Mouse (Mus musculus) layer of hippocampus, adult 18-20 months (tissue): ENCODE results near the gene Kcnip1. TPM values are rescaled to one million over a fixed set of nuclear protein-coding genes. Genes with fewer than 3 reads are reported as not detected.
A peak's percentile ranks its signal among the peaks of the same experiment; 100 is the strongest.

Experiments
- DNase-seq, 2 experiments: peaks; one replicate each; pipeline ENCODE4 v3.0.0; 2022; ENCODE audit warnings: low spot score in 2 of 2
- total RNA-seq, 2 experiments: library from RNA; stranded (reverse); gene quantifications; 2 replicates each; pipeline ENCODE4 v1.2.3; 2021

Kcnip1 gene
- total RNA-seq, 2 experiments from 2014 or later: 20.3 to 24.2 TPM

DNA sequence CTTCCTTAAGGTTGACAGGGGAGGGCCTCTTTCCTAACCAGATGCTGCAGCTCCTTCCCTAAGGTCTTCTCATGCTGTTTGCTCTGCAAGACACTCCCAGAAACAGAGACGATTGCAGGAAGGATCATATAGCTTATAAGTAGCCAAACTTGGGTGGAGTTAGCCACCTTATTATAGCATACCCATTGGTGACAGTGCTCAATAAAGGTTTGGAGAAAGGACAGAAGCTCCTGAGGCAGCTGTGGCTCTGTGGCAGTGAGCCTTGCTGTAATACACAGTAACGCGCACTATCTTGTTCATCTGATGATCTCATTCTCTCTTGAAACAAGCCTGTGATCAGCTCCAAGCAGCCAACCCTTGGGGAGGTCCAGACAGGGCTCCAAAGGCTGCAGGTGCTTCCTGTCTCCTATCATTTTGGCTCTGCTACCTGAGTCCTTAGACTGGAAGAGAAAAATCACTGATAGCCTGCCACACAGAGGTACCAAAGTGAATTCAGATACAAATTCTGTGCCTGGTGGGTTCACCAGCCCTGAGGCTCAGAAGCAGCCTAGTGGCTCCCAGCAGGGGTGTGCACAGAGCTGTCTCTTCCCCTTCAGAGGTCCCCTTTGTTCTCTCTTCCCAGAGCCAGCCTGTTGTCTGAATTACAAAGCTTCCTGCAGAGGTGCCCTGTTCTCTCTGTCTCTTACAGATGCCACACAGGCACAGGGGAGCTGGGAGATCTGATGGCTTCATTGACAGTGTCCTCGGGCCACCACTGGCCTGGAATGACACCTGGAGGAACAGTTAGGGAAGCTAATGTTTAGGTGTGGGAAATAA lies 84.4 kb downstream of the Kcnip1 start:
- no peak for DNase-seq

DNA sequence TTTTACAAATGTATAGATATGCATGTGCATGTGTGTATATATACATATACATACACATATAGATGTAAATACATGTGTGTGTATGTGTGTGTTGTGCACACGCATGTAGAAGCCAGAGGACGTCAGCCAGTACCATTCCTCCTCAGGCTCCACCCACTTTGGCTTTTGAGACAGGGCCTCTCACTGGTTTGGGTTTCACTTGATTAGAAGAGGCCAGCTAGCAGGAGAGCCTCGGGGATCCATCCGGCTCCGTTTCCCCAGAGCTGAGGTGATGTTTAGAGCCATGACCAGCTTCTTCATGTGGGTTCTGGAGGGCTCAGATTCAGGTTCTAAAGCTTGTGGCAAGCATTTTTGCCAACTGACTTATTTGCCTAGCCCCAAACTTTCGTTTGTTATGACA lies 89.5 kb downstream of the Kcnip1 start:
- DNase-seq: no peak

DNA sequence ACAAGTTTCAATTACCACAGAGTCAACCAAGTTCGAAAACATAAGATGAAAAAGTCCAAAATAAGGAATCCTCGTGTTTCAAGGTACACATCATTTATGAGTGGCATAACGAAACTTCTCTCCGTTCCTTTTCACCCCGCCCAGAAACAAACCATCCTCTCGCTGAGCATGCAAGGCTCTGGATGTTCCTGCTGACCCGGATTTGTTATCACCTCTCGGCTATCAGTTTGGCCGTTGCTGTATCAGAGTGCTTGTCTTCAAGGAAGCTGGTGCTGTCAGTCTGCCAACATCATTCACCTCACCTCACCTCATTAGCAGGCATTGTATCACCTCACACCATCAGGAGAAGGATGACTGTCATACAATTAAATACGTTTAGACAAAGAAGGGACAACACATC lies 90.6 kb downstream of the Kcnip1 start:
- DNase-seq: no peak

DNA sequence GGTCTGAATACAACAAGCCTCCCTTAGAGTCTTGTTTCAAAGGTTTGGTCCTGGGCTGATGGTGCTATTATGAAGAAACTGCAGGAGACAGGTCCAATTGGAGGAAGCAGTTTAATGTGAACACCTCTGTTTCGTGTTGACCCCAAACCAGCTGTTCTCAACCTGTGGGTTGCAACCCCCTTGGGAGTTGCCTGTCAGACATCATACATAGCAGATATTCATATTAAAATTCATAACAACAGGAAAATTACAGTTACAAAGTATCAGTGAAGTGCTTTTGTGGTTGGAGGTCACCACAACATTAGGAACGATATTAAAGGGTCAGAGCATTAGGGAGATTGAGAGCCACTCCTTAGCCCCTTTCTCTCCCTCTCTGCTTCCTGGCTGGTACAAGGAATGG lies 91.2 kb downstream of the Kcnip1 start:
- no peak for DNase-seq

DNA sequence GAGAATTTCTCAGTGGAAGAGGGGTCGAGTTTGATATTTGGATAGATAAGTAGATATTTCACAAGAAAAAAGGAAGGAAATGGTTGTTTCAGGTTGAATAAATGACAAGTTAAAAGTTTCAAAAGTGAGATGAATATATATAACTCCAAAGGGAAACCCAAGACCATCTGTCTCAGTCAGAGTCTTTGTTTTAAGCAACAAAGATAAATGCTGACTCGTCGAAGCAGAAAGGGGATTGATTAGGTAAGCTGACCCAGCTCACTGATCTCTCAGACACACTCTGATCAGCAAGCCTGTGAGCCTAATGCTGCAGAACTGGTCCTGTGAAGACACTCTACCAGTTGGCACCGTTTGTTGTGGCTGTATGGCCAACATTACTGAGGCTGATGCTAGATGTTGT lies 101.9 kb downstream of the Kcnip1 start:
- DNase-seq: no peak

DNA sequence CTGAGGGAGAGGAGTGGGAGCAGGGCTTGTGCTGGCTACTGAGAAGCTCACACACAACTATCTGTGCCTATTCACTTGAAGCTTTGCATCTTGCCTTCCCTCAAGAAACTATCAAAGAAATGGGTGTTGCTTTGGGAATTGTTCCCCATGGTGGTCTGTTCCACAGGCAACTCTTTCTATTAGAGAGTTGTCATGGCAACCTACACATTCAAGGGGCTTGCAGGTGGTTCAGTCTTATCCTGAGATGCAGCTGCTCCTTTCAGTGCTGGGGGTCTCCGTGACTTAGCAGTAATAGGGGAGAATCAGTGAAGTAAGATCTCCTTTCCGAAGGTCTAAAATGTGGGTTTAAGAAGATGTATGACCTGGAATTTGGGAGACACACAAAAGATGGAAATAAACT lies 102.6 kb downstream of the Kcnip1 start:
- no peak for DNase-seq

DNA sequence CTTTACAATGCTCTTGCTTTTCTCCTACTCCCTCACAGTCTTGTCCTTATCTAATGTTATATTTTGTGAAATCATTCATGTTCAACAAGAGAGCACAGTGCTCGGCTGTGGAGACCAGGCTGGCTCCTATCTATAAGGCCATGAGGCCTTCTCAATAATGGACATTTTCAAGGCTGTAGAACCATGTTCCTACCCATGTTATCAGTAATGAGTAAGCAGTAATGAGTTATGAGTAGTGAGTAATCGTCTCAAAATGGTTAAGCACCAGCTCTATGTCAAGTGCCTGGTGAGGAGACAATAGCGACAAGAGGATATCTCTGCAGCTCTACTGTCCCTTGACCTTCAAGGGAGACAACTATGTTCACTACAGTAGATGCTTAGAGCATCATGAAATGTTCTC lies 105.3 kb downstream of the Kcnip1 start:
- no peak for DNase-seq

DNA sequence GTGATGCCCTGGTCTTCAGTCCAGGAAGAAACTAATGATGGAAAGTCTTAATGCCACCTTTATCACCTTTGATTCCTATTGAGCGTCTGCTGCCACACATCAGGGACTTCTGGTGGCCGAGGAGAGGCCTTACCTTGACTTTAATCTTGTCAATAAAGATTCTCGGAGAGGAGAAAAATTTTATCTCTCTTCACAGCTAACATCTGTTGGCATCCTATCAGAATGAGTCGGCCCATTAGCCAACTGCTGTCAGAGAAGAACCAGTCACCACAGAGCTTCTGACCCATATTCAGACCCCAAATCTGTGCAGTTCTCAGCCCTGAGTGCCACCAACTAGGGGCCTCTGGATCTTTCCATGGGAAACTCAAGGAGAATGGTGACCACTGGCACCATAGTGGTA lies 107.0 kb downstream of the Kcnip1 start:
- no peak for DNase-seq

DNA sequence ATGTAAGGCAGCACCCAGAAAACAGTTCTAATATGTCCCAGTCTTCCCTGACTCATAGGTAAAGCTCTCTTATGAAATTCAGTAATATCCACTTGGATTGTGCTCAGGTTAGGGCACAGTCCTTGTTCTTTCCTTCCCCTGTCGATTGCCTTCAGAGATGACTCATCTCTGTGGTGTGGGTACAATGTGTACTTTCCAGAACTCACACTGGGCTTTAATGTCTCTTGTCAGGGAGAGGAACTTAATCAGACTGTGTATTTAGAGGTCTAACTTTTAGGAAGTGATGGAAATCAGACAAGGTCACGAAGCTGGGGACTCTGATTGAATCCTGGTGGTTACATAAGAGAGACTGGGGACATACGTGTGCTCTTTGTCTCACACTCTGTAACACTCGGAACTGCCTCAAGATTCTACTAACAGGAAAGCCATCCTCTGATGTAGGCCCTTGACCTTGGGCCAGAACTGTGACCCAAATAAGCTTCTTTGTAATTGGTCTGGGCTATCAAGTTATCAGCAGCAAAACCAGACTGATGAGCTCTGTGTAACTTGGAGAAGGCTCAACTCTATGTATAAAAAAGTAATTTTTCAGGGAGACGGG lies 110.1 kb downstream of the Kcnip1 start:
- DNase-seq: no peak

DNA sequence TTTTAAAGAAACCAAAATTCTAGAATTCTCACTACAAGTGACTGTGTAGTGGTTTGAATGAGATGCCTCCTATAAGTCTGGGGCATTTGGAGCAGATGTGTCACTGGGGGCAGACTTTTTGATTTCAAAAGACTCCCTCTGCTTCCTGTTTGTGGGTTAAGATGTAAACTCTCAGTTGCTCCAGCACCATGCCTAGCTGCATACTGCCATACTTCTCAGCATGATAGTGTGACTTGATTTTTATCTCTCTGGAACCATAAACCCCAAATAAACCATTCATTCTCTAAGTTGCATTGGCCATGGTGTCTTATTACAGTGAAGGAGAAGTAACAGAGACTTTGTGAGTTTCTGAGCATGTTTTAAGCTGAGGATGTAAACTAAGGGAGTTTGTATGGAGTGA lies 118.0 kb downstream of the Kcnip1 start:
- DNase-seq: no peak

DNA sequence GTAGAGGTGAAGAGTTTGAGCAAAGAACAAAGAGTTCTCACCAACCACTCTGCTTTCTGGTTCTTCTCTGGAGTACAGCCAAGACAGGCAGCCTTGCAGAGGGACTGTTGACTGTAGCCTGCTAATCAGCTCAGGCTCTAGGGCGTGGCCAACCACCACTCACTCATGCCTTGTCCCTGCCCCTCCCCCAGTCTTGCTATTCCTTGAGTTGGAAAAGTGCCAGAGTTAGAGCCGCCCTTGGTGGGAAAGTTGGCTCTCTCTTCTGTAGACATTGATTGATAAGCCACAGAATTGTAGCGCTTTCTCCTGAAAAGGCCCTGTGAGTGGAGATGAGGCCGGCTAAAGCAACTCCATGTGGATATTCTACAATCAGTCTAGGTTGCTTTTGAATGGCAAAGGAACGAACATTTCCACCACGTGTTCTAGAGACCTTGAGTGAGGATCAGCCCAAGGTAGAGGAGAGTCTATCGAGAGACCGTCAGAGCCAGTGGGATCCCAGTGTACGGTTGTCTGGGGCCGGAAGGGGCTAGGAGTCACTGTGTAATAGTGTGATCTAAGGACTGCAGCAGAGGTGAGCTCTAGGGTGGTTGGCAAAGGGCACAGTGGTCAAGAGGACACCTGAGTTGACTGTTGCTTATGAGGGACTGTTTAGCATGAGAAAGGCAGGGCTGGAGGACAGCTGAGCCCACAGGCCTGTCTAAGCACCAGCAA lies 119.7 kb downstream of the Kcnip1 start:
- no peak for DNase-seq

DNA sequence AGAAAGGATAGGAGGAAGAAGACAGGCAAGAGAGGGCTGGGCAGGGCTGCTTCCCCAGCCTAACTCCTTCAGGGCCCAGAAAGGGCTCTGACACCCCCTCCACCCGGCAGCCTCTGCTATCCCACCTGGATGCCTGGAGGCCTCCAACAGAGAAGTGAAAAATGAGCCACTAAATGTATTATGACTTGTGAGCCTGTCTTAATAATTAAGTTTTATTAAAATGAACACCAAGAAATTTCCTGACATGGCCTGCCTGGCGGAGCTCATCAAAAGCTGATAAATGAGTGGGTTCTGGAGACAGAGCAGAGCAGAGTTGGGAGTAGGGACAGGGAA lies 120.3 kb downstream of the Kcnip1 start:
- no peak for DNase-seq

DNA sequence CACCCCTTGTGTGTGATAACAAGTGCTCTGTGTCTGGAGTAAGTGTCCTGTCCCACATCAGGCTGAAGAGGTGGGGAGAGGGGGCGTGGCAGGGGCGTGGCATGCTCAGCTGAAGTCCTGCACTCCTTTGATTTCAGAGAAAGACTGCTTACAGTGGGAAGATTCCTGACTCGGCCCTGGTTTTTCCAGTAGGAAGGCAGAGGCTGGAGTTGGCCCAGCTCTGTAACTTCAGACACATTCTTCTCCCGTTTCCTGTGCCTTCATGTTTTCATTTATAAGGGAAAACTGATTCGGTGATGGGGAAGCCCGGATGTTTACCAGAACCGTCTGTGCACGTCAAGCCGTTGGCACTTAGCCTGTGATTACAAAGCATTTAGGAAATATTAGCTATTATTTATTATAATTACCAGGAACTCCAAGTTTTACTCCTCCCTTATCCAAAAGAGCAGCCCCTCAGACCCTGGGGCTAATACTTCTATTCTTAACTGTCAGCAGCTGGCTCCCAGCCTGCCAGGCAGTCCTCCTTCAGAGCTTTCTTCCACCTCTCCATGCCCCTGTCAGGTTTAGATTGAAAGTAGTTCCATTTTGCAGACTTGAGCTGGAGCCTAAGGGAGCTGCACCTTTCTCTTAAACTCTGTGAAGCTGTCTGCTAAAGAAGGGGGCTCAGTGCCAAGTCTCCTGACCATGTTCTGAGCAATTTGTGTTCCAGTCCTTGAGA lies 120.8 kb downstream of the Kcnip1 start:
- DNase-seq: no peak

DNA sequence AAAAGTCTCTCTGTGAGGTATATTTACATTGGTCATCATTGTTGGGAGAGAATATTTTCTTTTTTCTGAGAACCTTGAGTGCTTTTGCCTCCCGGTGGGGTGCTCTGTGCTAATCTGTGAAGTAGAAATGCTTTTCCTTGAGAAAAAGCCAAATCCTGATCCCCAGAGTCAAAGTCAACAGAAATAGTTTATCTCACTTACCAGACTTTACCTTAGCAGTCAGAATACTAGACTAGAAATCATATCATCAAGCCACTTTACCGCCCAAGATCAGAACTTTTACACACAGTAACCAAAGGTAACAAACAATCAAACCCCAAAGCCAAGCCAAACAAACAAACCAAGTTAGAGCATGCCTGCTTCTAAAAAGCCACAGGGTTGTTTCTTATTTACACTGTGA lies 122.7 kb downstream of the Kcnip1 start:
- DNase-seq: no peak

DNA sequence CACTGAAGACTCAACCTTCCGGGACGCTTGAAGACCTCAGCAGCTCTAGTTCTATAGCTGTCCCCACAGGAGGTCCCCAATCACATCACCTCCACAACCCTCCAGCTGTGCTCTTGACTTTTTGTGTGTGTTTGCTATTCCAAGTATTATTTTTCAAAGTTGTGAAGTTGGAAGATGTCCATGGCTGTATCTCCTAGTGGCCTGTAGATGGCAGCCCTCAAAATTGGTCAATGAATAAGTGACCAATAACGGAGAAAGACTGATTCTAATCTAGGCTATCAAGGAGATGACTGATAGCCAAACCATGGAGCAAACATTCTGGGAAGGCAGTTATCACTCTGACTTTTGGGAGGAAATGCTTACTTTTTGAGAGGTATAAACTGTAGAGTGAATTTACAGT lies 123.4 kb downstream of the Kcnip1 start:
- no peak for DNase-seq

DNA sequence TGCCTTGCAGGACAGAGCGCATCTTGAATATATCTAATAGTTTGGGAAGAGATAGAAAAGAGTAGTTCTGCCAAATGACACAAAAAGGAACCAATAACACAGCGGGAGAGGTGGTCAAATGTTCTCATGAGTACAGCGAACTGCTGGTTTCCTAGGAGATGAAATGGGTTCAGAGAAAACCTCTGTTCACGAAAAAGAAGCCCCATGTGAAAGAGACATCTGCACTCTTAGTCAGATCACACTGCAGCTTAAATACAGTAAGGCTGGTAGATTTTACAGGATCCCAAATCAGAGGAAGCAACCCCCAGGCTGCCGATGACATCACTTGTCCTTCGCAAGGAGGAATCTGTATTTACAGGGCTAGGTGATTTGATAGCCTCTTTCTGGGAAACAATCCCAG lies 126.2 kb downstream of the Kcnip1 start:
- DNase-seq: no peak

DNA sequence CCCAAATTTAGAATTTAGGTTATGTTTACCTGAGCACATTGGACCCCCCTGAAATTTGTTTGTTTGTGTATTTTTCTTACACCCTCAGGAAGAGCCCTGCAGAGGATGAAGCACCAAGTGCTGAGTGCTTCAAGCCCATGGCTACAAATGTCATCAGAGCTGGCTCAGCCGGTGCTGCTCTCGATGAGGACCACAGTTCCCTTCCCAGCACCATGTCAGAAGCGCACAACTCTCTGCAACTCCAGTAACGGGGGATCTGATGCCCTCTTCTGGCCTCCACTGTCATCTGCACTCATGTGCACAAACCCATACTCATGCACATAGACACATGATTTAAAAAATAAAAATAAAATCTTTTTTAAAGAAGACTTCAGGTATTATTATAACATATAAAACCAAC lies 128.7 kb downstream of the Kcnip1 start:
- DNase-seq: no peak

DNA sequence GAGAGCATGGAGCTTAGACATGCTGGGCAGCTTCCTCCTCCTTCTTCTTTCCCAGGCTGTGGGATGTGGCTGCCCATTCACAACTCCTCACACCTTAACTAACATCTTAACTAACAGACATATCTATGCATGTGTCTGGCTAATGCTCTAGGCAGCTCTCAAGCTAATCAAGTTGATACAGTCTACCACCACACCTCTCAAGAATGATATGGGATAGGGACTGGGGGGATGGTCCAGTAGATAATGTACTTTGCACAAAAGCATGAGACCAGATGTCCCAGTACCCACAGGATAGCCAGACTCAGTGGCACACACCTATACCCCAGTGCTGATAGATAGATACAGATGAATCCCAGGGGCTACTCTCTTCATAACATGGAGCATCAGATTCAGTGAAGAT lies 131.1 kb downstream of the Kcnip1 start:
- DNase-seq: no peak

DNA sequence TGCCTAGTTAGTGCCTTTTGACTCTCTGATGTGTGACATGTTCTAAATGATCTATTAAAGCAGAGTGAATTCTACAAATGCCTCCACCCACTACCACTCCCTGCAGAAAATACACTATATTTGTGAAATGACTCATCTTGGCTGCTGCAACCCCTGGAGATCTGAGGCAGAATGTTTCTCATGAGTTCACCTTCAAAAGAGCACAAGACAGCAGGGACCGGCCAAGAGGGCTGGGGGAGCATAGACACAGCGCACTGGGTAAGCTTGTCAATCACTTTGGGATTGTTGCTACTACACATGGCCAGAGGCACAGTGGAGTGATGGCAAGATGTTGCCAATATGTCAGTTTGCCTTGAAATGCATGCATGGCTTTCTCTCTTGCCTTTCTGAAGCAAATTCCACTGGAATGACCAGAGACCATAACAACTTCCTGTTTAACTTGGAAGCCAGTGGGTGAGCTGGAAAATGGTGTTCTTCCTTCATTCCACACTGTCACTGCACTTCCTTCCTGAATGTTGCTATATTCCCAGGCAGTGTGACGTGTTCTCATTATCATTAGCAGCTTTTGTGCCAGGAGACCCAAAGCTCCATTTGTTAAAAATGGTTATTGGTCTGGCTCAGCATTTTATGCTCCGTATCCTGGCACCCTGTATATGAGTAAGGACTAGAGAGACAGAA lies 131.9 kb downstream of the Kcnip1 start:
- no peak for DNase-seq

DNA sequence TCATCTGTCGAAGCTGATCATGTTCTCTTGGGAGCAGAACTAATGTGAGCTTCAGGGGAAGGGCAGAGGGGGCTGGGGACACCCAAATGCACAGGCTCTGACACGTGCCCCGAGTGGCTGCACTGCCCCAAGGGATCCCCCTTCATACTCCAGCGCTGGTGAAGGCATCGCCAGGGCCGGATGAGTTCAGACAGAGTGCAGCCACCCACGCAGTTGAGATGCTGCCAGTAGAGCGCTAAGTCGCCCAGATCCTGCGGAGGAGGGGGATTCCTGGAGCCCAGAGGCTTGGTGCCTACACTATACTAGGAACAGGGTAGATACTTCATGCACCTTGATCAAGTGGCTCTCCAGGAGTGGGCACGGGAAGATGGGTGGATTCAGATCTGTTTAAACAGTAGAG lies 143.3 kb downstream of the Kcnip1 start:
- peak in 1 of 2 experiments; percentile 68 for DNase-seq

DNA sequence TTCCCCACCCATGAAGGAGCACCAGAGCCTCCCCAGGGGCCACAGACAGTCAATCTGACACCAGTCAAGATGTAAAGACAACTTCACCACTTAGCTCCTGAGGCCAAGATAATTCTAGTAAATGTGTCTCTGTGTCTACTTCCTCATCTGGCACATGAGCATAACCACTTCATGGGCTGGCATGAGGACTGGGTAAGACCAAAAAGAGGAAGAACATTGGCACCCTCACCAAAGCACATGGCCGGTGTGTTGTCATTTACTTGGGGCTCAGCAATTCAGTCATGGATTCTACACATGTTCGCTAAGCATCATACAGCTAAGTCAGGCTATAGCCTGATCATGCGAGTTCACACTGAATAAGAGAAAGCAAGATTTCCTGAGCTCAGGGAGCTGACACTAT lies 144.3 kb downstream of the Kcnip1 start:
- DNase-seq: no peak
